Mouse (Mus musculus) intestine, embryonic 15.5 days (tissue): ENCODE measurements around the gene Cd37. TPM values are rescaled to one million over a fixed set of nuclear protein-coding genes. Genes with fewer than 3 reads are reported as not detected.
A peak's percentile ranks its signal among the peaks of the same experiment; 100 is the strongest.

ENCODE experiments used
- ATAC-seq: fragments of 200-750 bp; cut with Nextera tagmentation; 2 replicates; pipeline ENCODE4 v1.8.0; 2017; ENCODE audit warnings: moderate TSS enrichment, moderate library complexity
- H3K27ac ChIP-seq: fragments of 300-500 bp; sonication (generic); 2 replicates; pipeline ENCODE4 v1.5.1; 2015; ENCODE audit warnings: mild to moderate bottlenecking, inconsistent platforms
- H3K27me3 ChIP-seq: fragments of 300-500 bp; sonication (generic); replicated peaks from 2 replicates; pipeline ENCODE4 v1.6.1; 2015; ENCODE audit warnings: inconsistent platforms
- H3K36me3 ChIP-seq: fragments of 300-500 bp; sonication (generic); 2 replicates; pipeline ENCODE4 v1.6.1; 2015; ENCODE audit warnings: inconsistent platforms
- H3K4me1 ChIP-seq: fragments of 300-500 bp; sonication (generic); replicated peaks from 2 replicates; pipeline ENCODE4 v1.6.1; 2015; ENCODE audit warnings: inconsistent platforms
- H3K4me2 ChIP-seq: fragments of 300-500 bp; sonication (generic); replicated peaks from 2 replicates; pipeline ENCODE4 v1.6.1; 2015; ENCODE audit warnings: mild to moderate bottlenecking, inconsistent platforms
- H3K4me3 ChIP-seq: fragments of 300-500 bp; sonication (generic); replicated peaks from 2 replicates; pipeline ENCODE4 v1.5.1; 2015; ENCODE audit warnings: inconsistent platforms
- H3K9ac ChIP-seq: fragments of 300-500 bp; sonication (generic); 2 replicates; pipeline ENCODE4 v1.6.1; 2015; ENCODE audit warnings: inconsistent platforms
- H3K9me3 ChIP-seq: fragments of 300-500 bp; sonication (generic); 2 replicates; pipeline ENCODE4 v1.6.1; 2016; ENCODE audit warnings: inconsistent platforms
- WGBS: fragments of 180-500 bp; shearing (Covaris S2); methylation state at CpG from one replicate; pipeline ENCODE4 v1.1.7; 2015; 5-methylcytosine and 5-hydroxymethylcytosine counted together
- polyA plus RNA-seq: library from polyadenylated mRNA; unstranded; fragments of >200 nt; fragmentation: Nextera tagmentation; extraction: Ambion mirVana; gene quantifications from 2 replicates; pipeline ENCODE4 v1.2.1, GENCODE M21; 2015

Gene Cd37
- polyA plus RNA-seq, 1 experiment from 2014 or later, result 3.5 TPM

DNA sequence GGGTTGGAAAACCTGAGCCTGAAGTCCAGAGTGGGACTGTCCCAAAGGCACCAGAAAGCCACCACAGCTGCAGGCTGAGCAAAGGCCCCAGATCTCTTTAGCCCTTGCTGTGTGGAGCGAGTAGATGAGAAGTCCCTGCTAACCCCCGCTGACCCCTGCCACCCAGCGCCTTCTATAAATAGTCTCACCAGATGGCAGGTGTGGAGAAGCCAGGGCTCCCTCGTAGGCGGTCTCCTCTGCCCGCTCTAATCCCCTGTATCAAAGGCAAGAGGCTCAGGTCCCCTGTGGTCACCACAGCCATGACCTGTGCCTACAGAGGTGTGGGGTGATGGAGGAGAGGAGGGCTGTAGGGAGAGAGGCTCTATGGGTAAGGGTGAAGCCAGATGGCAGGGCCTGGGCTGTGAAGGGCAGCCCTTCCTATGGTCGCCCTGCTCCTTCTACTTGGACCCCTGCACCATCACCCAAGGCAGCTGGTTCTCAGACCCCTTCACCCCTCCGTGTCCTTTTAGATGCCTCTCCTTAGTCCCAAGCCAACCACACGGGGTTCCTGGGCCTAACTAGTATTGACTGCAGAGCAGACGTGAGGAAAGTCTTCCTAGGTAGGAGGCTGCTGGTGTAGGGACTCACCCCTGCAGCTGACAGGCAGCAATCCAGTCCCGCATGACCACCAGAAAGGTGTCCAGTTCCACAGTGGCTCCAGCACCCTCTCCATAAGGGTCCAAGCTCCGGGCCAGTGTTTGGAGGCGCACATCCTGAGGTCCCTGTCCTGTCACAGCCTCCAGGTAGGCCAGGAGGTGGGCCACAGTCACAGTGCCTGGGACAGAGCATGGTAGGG lies 43.4 kb downstream of the Cd37 start:
- no peaks in the 10 kb centered on the region for H3K36me3 ChIP-seq
- H3K27me3 ChIP-seq, result peaks cover 19% of the 10 kb centered on the region; the same call in 1 of the 2 replicates
- ATAC-seq, result no peak
- WGBS, result 63% methylated on average over 13 of the region's 13 CpGs
- H3K9ac ChIP-seq, result no peak overlapping the region
- no peaks in the 10 kb centered on the region for H3K9me3 ChIP-seq
- no peak overlapping the region for H3K4me2 ChIP-seq
- H3K4me3 ChIP-seq, result no peak overlapping the region
- H3K4me1 ChIP-seq, result peaks cover 5% of the 10 kb centered on the region
- no peak overlapping the region for H3K27ac ChIP-seq

DNA sequence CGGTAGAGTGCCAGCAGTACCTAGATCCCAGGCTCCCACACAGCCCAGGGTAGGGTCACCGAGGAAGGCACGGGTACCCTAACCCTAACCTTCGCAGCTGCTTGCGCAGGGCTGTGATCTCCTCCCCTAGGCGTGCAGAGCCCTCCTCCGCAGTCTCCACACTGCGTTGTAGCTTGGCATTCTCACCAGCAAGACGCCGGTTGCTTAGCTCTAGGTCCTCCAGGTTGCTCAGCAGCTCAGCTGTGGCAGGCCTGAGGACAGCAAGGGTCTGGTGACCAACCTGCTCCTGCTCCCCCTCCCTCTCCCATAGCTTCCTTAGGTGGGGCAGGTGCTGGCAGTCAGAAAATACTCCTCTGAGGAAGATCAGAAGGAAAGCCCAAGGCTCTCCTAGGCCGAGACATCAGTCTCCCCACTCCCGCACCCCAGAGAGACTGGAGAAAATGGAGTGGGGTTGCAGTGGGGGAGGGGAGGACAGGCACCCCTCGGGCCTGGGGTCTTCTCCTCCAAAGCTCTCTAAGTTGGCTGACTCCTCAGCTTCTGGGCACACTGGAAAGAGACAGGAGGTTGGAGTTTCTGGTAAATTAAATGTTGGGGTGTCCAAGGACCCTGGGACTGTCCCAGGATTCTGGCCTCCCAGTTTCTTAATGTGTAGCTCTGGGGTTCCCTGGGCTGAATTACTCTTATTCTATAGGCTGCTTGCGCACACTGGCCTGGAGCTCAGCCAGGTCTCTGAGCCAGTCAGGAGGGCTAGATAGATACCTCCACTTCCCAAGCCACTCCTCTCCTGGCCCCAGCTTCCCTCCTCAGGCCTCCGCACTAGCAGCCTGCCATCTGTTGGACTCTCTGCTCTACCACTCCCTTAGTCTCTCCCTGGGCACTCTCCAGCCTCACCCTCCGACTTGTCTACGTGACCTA lies 44.8 kb downstream of the Cd37 start:
- WGBS, result 70% methylated on average over 17 of the region's 17 CpGs
- peaks cover 5% of the 10 kb centered on the region for H3K4me1 ChIP-seq
- ATAC-seq, result no peak
- H3K36me3 ChIP-seq, result no peaks in the 10 kb centered on the region
- peaks cover 18% of the 10 kb centered on the region for H3K27me3 ChIP-seq
- no peak overlapping the region for H3K4me3 ChIP-seq
- H3K9me3 ChIP-seq, result no peaks in the 10 kb centered on the region
- no peak overlapping the region for H3K9ac ChIP-seq
- no peak overlapping the region for H3K27ac ChIP-seq
- no peak overlapping the region for H3K4me2 ChIP-seq

DNA sequence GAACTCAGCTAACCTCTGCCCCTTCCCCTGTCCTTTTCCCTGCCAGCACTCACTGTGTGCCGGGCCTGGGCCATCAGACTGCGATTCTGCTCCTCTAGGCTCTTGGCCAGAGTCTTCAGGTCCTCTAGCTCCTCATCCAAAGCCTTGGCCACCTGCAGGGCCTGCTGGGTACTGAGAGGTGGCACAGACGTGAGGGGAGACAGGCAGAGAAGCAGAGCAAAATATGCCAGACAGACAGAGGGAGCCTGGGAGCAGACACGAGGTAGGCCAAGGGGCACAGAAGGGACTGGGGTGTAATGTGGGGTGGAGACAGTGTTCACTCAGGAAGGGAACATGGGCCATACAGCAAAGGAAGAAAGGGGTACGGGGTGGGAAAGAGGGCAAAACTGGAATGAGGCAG lies 45.5 kb downstream of the Cd37 start:
- no peaks in the 10 kb centered on the region for H3K36me3 ChIP-seq
- 67% methylated on average over 5 of the region's 5 CpGs for WGBS
- no peak overlapping the region for H3K4me2 ChIP-seq
- no peak overlapping the region for H3K27ac ChIP-seq
- no peak for ATAC-seq
- peaks cover 5% of the 10 kb centered on the region for H3K4me1 ChIP-seq
- no peaks in the 10 kb centered on the region for H3K9me3 ChIP-seq
- H3K27me3 ChIP-seq, result peaks cover 25% of the 10 kb centered on the region
- H3K4me3 ChIP-seq, result no peak overlapping the region
- no peak overlapping the region for H3K9ac ChIP-seq

DNA sequence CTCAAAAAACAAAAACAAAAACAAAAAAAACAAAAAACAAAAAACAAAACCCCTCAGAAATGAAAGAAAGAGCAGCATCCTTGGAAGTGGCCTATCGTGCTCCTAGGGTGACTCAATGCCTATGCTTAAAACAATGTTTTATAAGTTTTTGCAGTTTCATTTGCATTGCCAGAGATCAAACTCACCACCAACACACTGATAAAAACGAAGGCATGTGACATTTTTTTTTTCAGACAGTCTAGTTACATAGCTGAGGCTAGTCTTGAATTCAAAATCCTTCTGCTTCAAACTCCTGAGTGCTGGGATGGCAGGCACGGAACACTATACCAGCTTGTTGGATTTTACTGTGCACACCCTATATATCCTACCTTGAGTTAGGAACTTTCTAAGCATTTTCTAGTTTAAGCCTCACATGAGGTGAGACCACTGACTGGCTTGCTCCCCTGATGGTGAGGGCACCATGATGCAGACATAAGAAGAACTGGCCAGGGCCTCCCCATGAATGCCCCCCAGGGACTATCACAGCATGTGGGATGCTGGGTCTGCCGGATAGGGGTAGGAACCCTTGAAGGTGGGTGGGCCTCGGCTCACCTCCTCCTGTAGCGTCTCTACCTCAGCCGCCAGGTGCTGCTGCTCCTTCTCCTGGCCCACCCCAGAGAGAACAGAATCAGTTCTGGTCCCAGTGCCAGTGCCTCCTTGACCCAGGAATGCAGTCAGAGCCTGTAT lies 46.2 kb downstream of the Cd37 start:
- Histone ChIP-seq H3K4me3 (no peak overlapping the region), H3K9ac (no peak overlapping the region), H3K9me3 (no peaks in the 10 kb centered on the region), H3K4me1 (peaks cover 5% of the 10 kb centered on the region), H3K27me3 (peaks cover 31% of the 10 kb centered on the region), H3K27ac (no peak overlapping the region), H3K36me3 (no peaks in the 10 kb centered on the region), H3K4me2 (no peak overlapping the region)
- no peak for ATAC-seq
- 83% methylated on average over 7 of the region's 7 CpGs for WGBS

DNA sequence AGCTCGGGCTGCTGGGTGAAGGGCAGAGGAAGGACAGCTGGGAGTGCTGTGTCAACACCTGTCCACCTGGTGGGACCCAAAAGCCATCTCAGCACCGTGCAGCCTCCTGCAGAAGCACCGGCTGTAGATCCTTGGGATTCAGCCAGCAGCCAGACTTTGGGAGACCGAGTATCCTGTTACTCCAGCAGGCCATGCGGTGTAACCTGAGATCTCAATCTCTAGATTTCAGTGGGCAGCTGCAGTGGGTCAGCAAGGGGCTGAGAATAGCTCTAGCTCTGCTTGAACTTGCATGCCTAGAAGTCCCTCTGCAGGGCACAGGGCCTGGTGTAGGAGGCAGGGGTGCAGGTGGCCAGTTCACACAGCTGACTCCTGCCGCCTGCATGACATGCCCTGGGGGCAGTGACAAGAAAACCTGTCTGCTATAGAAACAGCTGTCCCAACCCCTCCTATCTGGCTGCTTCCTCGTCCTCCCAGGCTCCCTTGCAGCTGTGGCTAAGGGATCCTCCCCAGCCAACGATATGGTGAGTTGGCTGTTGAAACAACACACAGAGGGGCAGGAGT lies 47.0 kb downstream of the Cd37 start:
- H3K27me3 ChIP-seq, result peaks cover 34% of the 10 kb centered on the region
- WGBS, result 11% methylated on average over 8 of the region's 8 CpGs
- peaks cover 5% of the 10 kb centered on the region for H3K4me1 ChIP-seq
- no peak overlapping the region for H3K9ac ChIP-seq
- H3K27ac ChIP-seq, result no peak overlapping the region
- no peaks in the 10 kb centered on the region for H3K9me3 ChIP-seq
- ATAC-seq, result peak; percentile 37
- no peak overlapping the region for H3K4me2 ChIP-seq
- H3K4me3 ChIP-seq, result no peak overlapping the region
- H3K36me3 ChIP-seq, result no peaks in the 10 kb centered on the region

GRCm38 (mm10) chr7:45191161-45191560 lies 47.8 kb downstream of the Cd37 start:
- peaks cover 5% of the 10 kb centered on the region for H3K4me1 ChIP-seq
- 54% methylated on average over 2 of the region's 2 CpGs for WGBS
- no peaks in the 10 kb centered on the region for H3K36me3 ChIP-seq
- H3K27ac ChIP-seq, result no peak overlapping the region
- no peak overlapping the region for H3K4me2 ChIP-seq
- H3K9ac ChIP-seq, result no peak overlapping the region
- no peak for ATAC-seq
- H3K27me3 ChIP-seq, result peaks cover 39% of the 10 kb centered on the region
- H3K9me3 ChIP-seq, result no peaks in the 10 kb centered on the region
- no peak overlapping the region for H3K4me3 ChIP-seq

DNA sequence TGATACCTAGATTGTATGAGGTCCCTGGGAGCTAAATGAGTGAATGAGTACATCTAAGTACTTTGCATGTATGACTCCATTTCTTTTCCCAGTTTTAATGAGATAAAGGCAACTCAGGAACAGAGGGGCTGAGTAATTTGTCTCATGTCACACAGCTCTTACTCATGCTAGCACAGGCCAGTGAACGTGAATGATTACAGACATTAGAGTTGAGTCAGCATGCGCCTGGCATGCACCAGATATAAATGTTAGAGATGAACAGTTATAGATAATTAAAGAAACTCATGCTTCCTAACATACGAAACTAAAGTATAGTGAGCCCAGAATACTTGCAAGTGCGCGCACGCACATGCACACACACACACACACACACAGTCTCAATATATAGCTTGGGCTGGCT lies 48.7 kb downstream of the Cd37 start:
- ATAC-seq, result no peak
- Histone ChIP-seq H3K4me3 (no peak overlapping the region), H3K9me3 (no peaks in the 10 kb centered on the region), H3K9ac (no peak overlapping the region), H3K4me2 (no peak overlapping the region), H3K27me3 (peaks cover 46% of the 10 kb centered on the region), H3K4me1 (peaks cover 5% of the 10 kb centered on the region), H3K36me3 (no peaks in the 10 kb centered on the region), H3K27ac (no peak overlapping the region)
- WGBS, result 85% methylated on average over 6 of the region's 6 CpGs

GRCm38 (mm10) chr7:45189600-45189999 lies 49.3 kb downstream of the Cd37 start:
- Histone ChIP-seq H3K4me1 (peaks cover 5% of the 10 kb centered on the region), H3K4me3 (no peak overlapping the region), H3K9ac (no peak overlapping the region), H3K36me3 (no peaks in the 10 kb centered on the region), H3K27me3 (peaks cover 52% of the 10 kb centered on the region), H3K4me2 (no peak overlapping the region), H3K9me3 (no peaks in the 10 kb centered on the region), H3K27ac (no peak overlapping the region)
- 49% methylated on average over 16 of the region's 16 CpGs for WGBS
- ATAC-seq, result no peak

GRCm38 (mm10) chr7:45185921-45186320 lies 53.0 kb downstream of the Cd37 start:
- Histone ChIP-seq H3K4me1 (peaks cover 10% of the 10 kb centered on the region), H3K27ac (no peak overlapping the region), H3K4me2 (no peak overlapping the region), H3K36me3 (no peaks in the 10 kb centered on the region), H3K9ac (no peak overlapping the region), H3K9me3 (no peaks in the 10 kb centered on the region), H3K4me3 (no peak overlapping the region), H3K27me3 (peaks cover 80% of the 10 kb centered on the region)
- ATAC-seq, result no peak
- 73% methylated on average over 7 of the region's 7 CpGs for WGBS

- Histone ChIP-seq H3K27me3 (peaks cover 89% of the 10 kb centered on the region), H3K27ac (no peak overlapping the region), H3K4me3 (no peak overlapping the region), H3K4me1 (peaks cover 10% of the 10 kb centered on the region), H3K9me3 (no peaks in the 10 kb centered on the region), H3K4me2 (no peak overlapping the region), H3K36me3 (no peaks in the 10 kb centered on the region), H3K9ac (no peak overlapping the region)
- no peak for ATAC-seq
- 65% methylated on average over 7 of the region's 7 CpGs for WGBS
Observed at GRCm38 (mm10) chr7:45183672-45184071, 55.2 kb downstream of the Cd37 start.
